Mouse (Mus musculus) embryo, embryonic 11 days (tissue): ENCODE data around the gene Olfr470.
"Not testable (repeated sequence)": the region's sequence is repeated elsewhere in the genome, so short reads cannot be mapped to it uniquely, and the experiment has no call there.

Source experiments
- DNase-seq: peaks from one replicate; pipeline ENCODE4 v3.0.0-alpha.2; 2015

Gene Olfr470

GRCm38 (mm10) chr7:107847390-107847789 is at the start of gene Olfr470:
Gene Olfr470, minus strand, starts transcription at chr7:107847490.
- DNase-seq, result not testable (repeated sequence)

- peak; percentile 54 for DNase-seq
Measured at GRCm38 (mm10) chr7:107841719-107842118, 5.6 kb downstream of the Olfr470 start.

GRCm38 (mm10) chr7:107825441-107825840 is 21.8 kb downstream of the Olfr470 start, which contains the start of gene Olfr469:
Gene Olfr469, minus strand, starts transcription at chr7:107825541.
- DNase-seq, result not testable (repeated sequence)

- DNase-seq, result not testable (repeated sequence)
Measured at GRCm38 (mm10) chr7:107823867-107824266, 23.4 kb downstream of the Olfr470 start.

- DNase-seq, result peak; percentile 44
Measured at GRCm38 (mm10) chr7:107819442-107819841, 27.8 kb downstream of the Olfr470 start.

GRCm38 (mm10) chr7:107811963-107812362 is 35.3 kb downstream of the Olfr470 start, which contains the start of gene Olfr467:
Gene Olfr467, plus strand, starts transcription at chr7:107812263.
- no peak for DNase-seq

GRCm38 (mm10) chr7:107802138-107802537 is 45.2 kb downstream of the Olfr470 start:
- peak; percentile 43 for DNase-seq

- no peak for DNase-seq
Measured at GRCm38 (mm10) chr7:107801108-107801507, 46.2 kb downstream of the Olfr470 start, which contains the start of gene Ovch2. Gene Ovch2, minus strand, starts transcription at chr7:107801208.

GRCm38 (mm10) chr7:107796500-107796899 is 50.8 kb downstream of the Olfr470 start:
- DNase-seq, result no peak
